Mouse (Mus musculus): ENCODE measurements around the gene Colq. TPM values are rescaled to one million over a fixed set of nuclear protein-coding genes. Genes with fewer than 3 reads are reported as not detected.

The Colq gene
- polyA plus RNA-seq, 1 experiment from 2014 or later = 0.25 TPM

- Histone ChIP-seq H3K4me1 (replicated peaks) (no peaks in the 10 kb centered on the region), H3K9ac (no peak overlapping the region), H3K4me2 (no peak overlapping the region), H3K4me3 (no peak overlapping the region), H3K27me3 (no peaks in the 10 kb centered on the region), H3K27ac (replicated peaks) (no peak overlapping the region), H3K36me3 (no peaks in the 10 kb centered on the region), H3K9me3 (no peaks in the 10 kb centered on the region)
- no peak for ATAC-seq (ENCODE audit: low read depth)
- WGBS = 93% methylated on average over 14 of the region's 14 CpGs
Observed at GRCm38 (mm10) chr14:31601908-31602615, 10.9 kb upstream of the Colq start.

- Histone ChIP-seq H3K4me3 (no peak overlapping the region), H3K4me2 (no peak overlapping the region), H3K9me3 (no peaks in the 10 kb centered on the region), H3K27me3 (no peaks in the 10 kb centered on the region), H3K27ac (replicated peaks) (no peak overlapping the region), H3K9ac (no peak overlapping the region), H3K4me1 (replicated peaks) (no peaks in the 10 kb centered on the region), H3K36me3 (no peaks in the 10 kb centered on the region)
- no peak for ATAC-seq (ENCODE audit: low read depth)
- WGBS = 91% methylated on average over 4 of the region's 4 CpGs
Observed at GRCm38 (mm10) chr14:31597446-31597845, 6.3 kb upstream of the Colq start.

DNA sequence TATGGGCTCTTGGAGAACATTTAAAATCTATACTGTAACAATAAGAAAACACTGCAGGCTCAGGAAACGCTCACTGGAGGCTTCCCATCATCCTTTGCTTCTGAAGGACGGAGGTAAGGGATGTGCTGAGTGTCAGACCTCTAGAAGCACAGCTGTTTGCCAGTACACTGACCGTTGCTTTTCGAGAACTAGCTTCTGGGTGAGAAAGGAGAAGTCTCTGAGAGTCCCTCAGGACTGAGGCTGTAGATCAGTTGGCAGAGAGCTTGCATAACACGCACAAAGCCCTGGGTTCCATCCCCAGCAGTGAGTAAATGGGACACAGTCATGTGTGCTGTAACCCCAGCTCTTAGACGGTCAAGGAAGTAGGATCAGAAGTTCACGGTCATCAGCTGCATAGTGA is 5.3 kb upstream of the Colq start:
- no peaks in the 10 kb centered on the region for H3K36me3 ChIP-seq
- H3K9ac ChIP-seq = no peak overlapping the region
- H3K9me3 ChIP-seq = no peaks in the 10 kb centered on the region
- no peak overlapping the region for H3K27ac ChIP-seq (replicated peaks)
- H3K4me2 ChIP-seq = no peak overlapping the region
- no peaks in the 10 kb centered on the region for H3K27me3 ChIP-seq
- ATAC-seq (ENCODE audit: low read depth) = no peak
- 85% methylated on average over 7 of the region's 7 CpGs for WGBS
- H3K4me1 ChIP-seq (replicated peaks) = no peaks in the 10 kb centered on the region
- no peak overlapping the region for H3K4me3 ChIP-seq

DNA sequence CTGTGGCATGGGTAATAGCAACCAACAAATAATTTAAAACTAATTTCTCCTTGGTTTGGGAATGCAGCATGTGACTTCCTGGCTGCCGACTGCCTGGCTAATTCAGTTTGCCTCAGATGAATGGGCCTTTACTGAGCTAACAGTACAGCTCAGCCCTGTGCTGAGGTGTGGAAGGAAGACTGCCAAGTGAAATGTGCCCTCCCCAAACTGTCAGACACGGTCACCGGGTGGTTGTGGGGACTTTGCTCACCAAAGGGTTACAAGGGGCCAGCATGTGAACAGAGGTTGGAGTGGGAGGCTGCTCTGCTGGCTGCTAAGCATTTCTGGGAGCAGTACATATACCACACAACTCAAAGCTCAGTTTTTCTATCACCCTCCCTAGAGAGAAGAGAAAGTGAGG is 3.5 kb upstream of the Colq start:
- Histone ChIP-seq H3K27me3 (no peaks in the 10 kb centered on the region), H3K36me3 (no peaks in the 10 kb centered on the region), H3K9me3 (no peaks in the 10 kb centered on the region), H3K9ac (no peak overlapping the region), H3K4me1 (replicated peaks) (no peaks in the 10 kb centered on the region), H3K4me3 (no peak overlapping the region), H3K27ac (replicated peaks) (no peak overlapping the region), H3K4me2 (no peak overlapping the region)
- 84% methylated on average over 3 of the region's 3 CpGs for WGBS
- no peak for ATAC-seq (ENCODE audit: low read depth)

DNA sequence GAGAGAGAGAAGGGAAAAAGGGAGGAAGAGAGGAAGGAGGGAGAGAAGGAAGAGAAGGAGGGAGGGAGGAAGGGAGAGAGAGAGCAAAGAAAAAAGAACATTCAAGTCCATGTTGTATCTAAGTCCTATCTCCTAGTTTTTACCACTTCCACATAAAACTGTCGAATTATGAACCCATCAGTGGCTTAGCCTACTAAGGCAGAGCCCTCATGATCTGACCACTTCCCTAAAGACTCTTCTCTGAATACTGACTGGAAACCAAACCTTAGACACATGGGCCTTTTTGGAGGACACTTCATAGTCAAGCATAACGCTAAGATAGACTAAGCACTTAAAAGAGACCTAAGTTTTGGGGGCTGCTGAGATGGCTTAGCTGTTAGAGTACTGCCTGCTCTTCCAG is 1.9 kb upstream of the Colq start:
- no peaks in the 10 kb centered on the region for H3K36me3 ChIP-seq
- no peaks in the 10 kb centered on the region for H3K27me3 ChIP-seq
- 83% methylated on average over 2 of the region's 2 CpGs for WGBS
- no peak for ATAC-seq (ENCODE audit: low read depth)
- no peaks in the 10 kb centered on the region for H3K4me1 ChIP-seq (replicated peaks)
- no peaks in the 10 kb centered on the region for H3K9me3 ChIP-seq
- H3K9ac ChIP-seq = no peak overlapping the region
- H3K4me2 ChIP-seq = no peak overlapping the region
- H3K4me3 ChIP-seq = no peak overlapping the region
- no peak overlapping the region for H3K27ac ChIP-seq (replicated peaks)

DNA sequence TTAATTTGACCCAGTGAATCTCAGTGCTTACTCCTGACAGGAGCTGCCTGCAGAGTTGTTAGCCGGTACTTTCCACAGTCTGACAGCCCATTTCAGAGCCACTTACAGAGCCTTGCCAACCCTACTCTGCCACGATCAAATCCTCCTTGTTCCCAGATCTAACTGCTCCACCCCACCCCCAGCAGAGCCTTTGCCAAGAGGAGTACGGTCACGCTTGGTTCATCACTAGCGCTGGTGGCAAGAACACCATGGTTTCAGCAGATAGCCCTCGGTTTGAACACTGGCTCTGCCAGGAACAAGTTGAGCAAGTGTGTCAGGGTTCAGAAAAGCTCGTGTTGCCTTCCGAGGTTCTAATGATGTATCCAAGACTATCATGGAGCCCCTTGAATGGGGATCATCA is 4.7 kb downstream of the Colq start:
- no peak overlapping the region for H3K9ac ChIP-seq
- H3K36me3 ChIP-seq = no peaks in the 10 kb centered on the region
- H3K4me2 ChIP-seq = no peak overlapping the region
- H3K4me1 ChIP-seq (replicated peaks) = no peaks in the 10 kb centered on the region
- WGBS = 85% methylated on average over 8 of the region's 8 CpGs
- no peak for ATAC-seq (ENCODE audit: low read depth)
- H3K27me3 ChIP-seq = no peaks in the 10 kb centered on the region
- no peak overlapping the region for H3K4me3 ChIP-seq
- no peak overlapping the region for H3K27ac ChIP-seq (replicated peaks)
- H3K9me3 ChIP-seq = no peaks in the 10 kb centered on the region

- ATAC-seq (ENCODE audit: low read depth) = no peak
- Histone ChIP-seq H3K4me3 (no peak overlapping the region), H3K27me3 (no peaks in the 10 kb centered on the region), H3K9ac (no peak overlapping the region), H3K4me2 (no peak overlapping the region), H3K4me1 (replicated peaks) (no peaks in the 10 kb centered on the region), H3K36me3 (no peaks in the 10 kb centered on the region), H3K27ac (replicated peaks) (no peak overlapping the region), H3K9me3 (no peaks in the 10 kb centered on the region)
- WGBS = 89% methylated on average over 9 of the region's 9 CpGs
Observed at GRCm38 (mm10) chr14:31583082-31583481, 8.1 kb downstream of the Colq start.

DNA sequence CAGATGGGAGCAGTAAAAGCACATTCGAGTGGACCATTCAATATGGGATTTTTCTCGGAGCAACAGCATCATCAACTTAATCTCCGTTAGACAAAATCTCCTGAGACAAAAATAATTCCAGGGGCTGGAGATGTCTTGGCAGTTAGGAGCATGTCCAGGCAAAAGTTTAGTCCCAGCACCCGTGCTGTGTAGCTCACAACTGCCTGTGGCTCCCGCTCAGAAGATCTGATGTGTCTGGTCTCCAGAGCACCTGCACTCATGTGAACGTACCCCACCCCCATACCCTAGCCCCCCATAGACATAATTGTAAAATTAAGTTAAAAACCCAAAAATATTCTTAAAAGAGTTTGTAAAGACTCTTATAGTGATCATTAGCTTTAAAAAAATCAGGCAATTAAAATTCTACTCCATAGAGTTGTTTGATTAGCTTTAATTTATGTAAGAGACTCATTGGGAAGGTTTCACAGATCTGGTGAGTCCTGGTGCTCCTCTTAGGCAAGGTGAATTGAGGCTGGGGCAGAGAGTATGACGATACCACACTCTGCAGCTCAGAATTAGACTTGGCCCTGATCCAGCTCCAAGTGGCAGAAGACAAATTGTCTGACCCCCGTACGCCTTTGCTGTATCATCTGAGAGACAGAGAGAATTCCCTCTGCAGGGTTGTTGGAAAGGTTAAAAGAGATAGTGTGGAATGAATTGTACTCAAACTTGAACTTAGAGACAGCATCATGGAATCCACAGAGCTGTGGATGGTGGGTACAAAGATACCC is 13.0 kb downstream of the Colq start:
- Histone ChIP-seq H3K27me3 (no peaks in the 10 kb centered on the region), H3K36me3 (no peaks in the 10 kb centered on the region), H3K9ac (no peak overlapping the region), H3K4me2 (no peak overlapping the region), H3K4me3 (no peak overlapping the region), H3K4me1 (replicated peaks) (no peaks in the 10 kb centered on the region), H3K27ac (replicated peaks) (no peak overlapping the region), H3K9me3 (no peaks in the 10 kb centered on the region)
- 60% methylated on average over 9 of the region's 9 CpGs for WGBS
- no peak for ATAC-seq (ENCODE audit: low read depth)

- 65% methylated on average over 10 of the region's 10 CpGs for WGBS
- ATAC-seq (ENCODE audit: low read depth) = no peak
Observed at GRCm38 (mm10) chr14:31576846-31577697, 14.1 kb downstream of the Colq start.

DNA sequence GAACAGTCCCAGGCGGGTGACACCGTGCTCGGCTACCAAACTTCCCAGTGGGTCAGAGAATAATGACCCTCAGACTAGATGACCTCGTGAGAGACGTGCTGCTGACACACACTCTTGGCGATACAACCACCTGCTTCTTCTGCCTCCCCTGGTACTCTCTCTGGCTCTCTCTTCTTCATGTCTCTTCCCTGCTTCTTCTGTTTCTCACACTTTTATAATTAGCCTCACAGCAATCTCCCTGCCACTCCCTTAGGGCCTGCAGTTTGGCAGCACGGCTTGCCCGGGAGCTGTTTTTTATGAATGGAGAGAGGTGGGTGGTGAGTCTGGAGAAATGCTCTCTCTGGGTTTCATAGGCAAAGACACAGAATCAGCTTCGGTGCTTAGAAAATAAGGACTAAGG is 15.3 kb downstream of the Colq start:
- Histone ChIP-seq H3K27me3 (no peaks in the 10 kb centered on the region), H3K9ac (no peak overlapping the region), H3K4me3 (no peak overlapping the region), H3K36me3 (no peaks in the 10 kb centered on the region), H3K27ac (replicated peaks) (no peak overlapping the region), H3K9me3 (no peaks in the 10 kb centered on the region), H3K4me2 (no peak overlapping the region), H3K4me1 (replicated peaks) (no peaks in the 10 kb centered on the region)
- no peak for ATAC-seq (ENCODE audit: low read depth)
- 80% methylated on average over 9 of the region's 9 CpGs for WGBS

More at GRCm38 (mm10) chr14:31576846-31577697, 14.1 kb downstream of the Colq start:
- H3K4me1 ChIP-seq (replicated peaks) = no peaks in the 10 kb centered on the region
- no peak overlapping the region for H3K4me2 ChIP-seq
- no peaks in the 10 kb centered on the region for H3K27me3 ChIP-seq
- no peak overlapping the region for H3K9ac ChIP-seq
- H3K27ac ChIP-seq (replicated peaks) = no peak overlapping the region
- no peaks in the 10 kb centered on the region for H3K9me3 ChIP-seq
- no peaks in the 10 kb centered on the region for H3K36me3 ChIP-seq
- H3K4me3 ChIP-seq = no peak overlapping the region

GRCm38 (mm10) chr14:31574903-31575665 is 16.1 kb downstream of the Colq start:
- 92% methylated on average over 18 of the region's 18 CpGs for WGBS
- H3K27me3 ChIP-seq = no peaks in the 10 kb centered on the region

More at GRCm38 (mm10) chr14:31574903-31575665, 16.1 kb downstream of the Colq start:
- ATAC-seq (ENCODE audit: low read depth) = no peak
- Histone ChIP-seq H3K9me3 (no peaks in the 10 kb centered on the region), H3K4me3 (no peak overlapping the region), H3K27ac (replicated peaks) (no peak overlapping the region), H3K4me2 (no peak overlapping the region), H3K36me3 (no peaks in the 10 kb centered on the region), H3K4me1 (replicated peaks) (no peaks in the 10 kb centered on the region), H3K9ac (no peak overlapping the region)
